Mouse (Mus musculus): ENCODE measurements around the gene Dpt. TPM values are rescaled to one million over a fixed set of nuclear protein-coding genes. Genes with fewer than 3 reads are reported as not detected.

Dpt gene
- total RNA-seq, 1 experiment from 2014 or later: 44.2 TPM

- no peak for DNase-seq
These were observed 20.9 kb downstream of the Dpt start for GRCm38 (mm10) chr1:164817331-164817730.

GRCm38 (mm10) chr1:164821307-164821706 lies 24.9 kb downstream of the Dpt start:
- DNase-seq: no peak

- no peak for DNase-seq
These were observed 25.4 kb downstream of the Dpt start for GRCm38 (mm10) chr1:164821821-164822220.

GRCm38 (mm10) chr1:164822268-164822667 lies 25.8 kb downstream of the Dpt start:
- DNase-seq: no peak

GRCm38 (mm10) chr1:164824896-164825295 lies 28.5 kb downstream of the Dpt start:
- DNase-seq: no peak

- DNase-seq: no peak
These were observed 33.4 kb downstream of the Dpt start for GRCm38 (mm10) chr1:164829881-164830280.

GRCm38 (mm10) chr1:164832459-164832858 lies 36.0 kb downstream of the Dpt start:
- no peak for DNase-seq

GRCm38 (mm10) chr1:164848616-164849265 lies 52.3 kb downstream of the Dpt start:
- peak; percentile 5 for DNase-seq

GRCm38 (mm10) chr1:164855700-164856099 lies 59.3 kb downstream of the Dpt start:
- peak; percentile 71 for DNase-seq

GRCm38 (mm10) chr1:164859952-164860351 lies 63.5 kb downstream of the Dpt start:
- no peak for DNase-seq

- no peak for DNase-seq
These were observed 64.3 kb downstream of the Dpt start for GRCm38 (mm10) chr1:164860782-164861181.

- no peak for DNase-seq
These were observed 65.1 kb downstream of the Dpt start for GRCm38 (mm10) chr1:164861501-164861900.

- no peak for DNase-seq
These were observed 66.8 kb downstream of the Dpt start for GRCm38 (mm10) chr1:164862946-164863883.

GRCm38 (mm10) chr1:164864666-164865065 lies 68.2 kb downstream of the Dpt start:
- no peak for DNase-seq

- DNase-seq: peak; percentile 63
These were observed 74.2 kb downstream of the Dpt start for GRCm38 (mm10) chr1:164870694-164871093.

Other genes with a start within 250 kb of the Dpt start
- gene Xcl1, start 138.9 kb downstream of the Dpt start, total RNA-seq (2021): not detected in 2 replicates